Mouse (Mus musculus) G1E-ER4 (cell line): ENCODE measurements around the gene Lfng. TPM values are rescaled to one million over a fixed set of nuclear protein-coding genes. Genes with fewer than 3 reads are reported as not detected.

ENCODE experiments used
- GATA1 ChIP-seq: IDR thresholded peaks from one replicate; pipeline ENCODE4 v1.8.0; 2012; ENCODE audit warnings: low read length, inconsistent platforms
- polyA plus RNA-seq: library from polyadenylated mRNA; stranded (reverse); fragments of >175 nt; gene quantifications from 2 replicates; pipeline ENCODE4 v1.2.3, GENCODE M21; 2012

Lfng gene
- polyA plus RNA-seq, 1 experiment: 1.1 TPM

DNA sequence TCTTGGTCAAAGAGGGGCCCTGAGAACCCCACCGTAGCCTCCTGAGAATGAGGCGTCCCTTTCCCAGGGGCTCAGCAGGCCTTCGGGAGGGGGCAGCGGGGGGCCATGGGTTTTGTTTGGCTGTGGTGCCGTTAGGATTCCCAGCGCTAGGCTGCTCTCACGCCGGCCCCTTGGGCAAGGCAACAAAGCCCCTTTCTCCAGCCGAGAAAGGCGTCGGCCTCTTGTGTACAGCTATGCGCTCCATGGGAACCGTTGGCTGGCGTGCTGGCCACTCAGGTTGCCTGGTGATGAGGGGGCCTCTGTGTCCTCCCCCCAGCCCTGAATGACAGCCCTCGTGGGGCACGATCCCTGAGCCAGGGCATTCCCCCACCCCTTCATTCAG is 1.5 kb downstream of the Lfng start:
- no peak for TF ChIP-seq GATA1

DNA sequence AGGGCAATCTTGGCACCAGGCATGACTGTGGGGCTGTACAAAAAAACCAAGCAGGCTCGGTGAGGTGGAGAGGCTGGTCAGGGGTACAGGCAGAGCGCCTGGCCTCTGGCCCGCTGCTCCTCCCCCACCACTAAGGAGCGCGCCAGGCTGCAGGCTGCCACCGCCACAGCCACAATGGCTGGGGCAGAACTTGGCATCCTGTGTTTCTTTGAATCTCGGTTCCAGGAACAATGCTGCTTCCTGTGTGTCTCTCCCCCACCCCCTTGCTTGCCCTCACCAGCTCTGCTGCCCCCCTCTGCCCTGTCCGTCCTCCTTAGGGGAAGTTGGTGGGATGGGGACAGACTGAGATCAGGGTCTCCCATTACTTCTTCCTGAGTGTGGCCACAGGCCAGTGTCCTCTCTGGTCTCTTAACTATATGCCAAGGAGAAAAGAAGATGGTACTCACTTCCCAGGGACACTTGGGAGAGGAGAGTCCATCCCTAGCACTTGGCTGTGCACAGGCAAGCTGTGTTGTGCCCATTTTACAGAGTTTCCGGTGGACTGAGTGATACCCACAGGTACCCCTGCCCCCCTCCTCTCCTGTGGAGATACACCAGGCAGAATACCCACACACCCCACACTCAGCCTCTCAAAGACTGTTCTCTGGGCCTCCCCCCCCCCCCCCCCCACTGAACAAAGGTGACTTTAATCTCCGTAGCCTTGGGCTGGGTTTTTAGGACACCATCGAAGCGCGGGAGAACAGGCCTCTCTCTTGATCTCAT is 2.6 kb downstream of the Lfng start:
- no peak for TF ChIP-seq GATA1

DNA sequence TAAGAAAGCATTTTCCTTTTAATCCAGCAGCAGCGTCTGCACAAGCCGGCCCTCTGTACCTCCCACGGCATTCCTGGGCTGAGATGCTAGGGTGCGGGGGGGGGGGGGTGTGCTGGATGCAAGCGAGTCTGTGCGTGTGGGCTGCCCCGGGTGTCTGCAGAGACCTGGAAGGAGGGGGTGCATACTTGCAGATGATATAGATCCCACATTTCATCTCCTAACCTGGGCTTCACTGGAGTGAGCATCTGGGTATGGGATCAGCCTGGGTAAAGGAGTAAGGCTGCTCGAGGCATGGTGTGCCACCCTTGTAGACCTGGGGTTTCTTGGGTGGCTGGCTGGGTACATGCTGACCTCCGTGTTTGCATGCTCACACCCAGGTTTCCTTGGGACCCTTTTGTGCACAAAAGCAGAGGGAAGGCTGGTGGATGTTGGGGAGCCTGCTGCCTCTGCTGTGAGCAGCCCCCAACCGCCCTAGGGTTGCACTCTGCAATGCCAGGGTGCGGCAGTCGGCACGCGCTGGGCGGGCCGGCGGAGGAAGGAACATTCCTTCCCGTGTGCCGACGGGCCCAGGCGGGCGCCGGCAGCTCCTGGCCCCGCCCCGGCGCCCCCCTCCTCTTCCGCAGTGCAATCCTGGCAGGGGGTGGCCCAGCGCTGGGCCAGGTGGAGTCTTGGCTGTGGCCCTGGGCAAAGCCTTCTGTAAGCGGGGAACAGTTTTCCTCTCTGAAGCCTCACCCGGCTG is 3.3 kb downstream of the Lfng start:
- TF ChIP-seq GATA1: no peak

DNA sequence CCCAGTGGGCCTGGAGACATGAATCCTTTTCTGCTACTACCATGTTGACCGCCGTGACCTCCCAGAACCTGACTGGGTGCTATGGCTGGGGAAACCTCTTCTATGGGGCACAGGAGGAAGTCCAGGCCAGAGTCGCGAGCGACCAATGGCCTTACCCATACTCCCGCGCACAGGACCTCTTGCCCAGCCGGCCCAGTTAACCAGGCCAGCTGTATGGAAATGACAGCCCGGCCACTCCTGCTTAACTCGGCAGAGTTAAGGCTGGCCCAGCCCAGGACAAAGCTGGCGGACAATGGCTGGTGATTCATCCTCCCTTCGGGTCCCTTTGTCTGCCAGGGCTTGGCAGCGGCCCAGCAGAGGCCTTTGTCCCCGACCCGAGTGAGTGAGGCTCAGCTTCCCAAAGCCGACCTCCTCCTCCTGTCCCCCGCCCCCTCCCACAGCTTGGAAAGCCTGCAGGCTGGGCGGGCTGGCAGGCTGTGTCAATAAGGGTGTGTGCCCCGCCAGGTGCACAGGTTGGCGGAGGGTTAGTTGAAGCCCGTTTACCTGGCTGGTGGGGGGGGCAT is 4.0 kb downstream of the Lfng start:
- TF ChIP-seq GATA1: no peak

DNA sequence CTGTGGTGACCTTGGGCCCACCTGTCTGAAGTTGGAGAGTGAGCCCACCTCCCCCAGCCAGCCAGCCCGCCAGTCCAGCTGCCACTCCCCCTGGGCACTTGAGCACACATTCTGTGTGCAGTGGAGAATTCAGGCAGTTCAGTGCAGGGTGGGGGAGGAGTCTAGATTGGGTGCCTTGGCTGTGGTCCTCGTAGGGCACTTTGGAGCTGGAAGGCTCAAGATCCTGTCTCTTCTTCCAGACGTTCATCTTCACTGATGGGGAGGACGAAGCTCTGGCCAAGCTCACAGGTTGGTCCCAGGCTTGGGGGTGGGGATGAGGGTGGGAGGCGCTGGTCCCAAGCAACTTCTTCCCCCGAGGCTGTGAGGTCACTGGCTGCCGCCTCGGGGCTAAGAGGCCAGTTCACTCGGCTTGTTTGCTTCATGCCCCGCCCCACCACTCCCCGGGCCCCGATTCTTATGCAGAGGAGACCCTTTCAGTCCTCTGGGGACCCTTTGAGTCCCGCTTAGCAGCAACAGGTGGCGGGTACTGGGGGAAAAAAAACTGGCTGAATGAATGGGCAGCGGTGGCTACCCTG is 4.6 kb downstream of the Lfng start:
- no peak for TF ChIP-seq GATA1

DNA sequence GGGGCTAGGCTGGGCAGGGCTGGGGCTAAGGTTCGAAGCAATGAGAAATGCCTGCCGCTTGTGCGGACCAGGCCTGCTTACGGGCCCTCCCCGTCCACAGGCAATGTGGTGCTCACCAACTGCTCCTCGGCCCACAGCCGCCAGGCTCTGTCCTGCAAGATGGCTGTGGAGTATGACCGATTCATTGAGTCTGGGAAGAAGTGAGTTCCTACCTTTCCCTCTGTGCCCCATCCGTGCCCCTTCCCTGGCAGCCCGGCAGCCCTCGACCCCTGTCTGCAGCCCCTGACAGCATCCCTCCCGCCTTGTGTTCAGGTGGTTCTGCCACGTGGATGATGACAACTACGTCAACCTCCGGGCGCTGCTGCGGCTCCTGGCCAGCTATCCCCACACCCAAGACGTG is 5.1 kb downstream of the Lfng start:
- TF ChIP-seq GATA1: no peak

DNA sequence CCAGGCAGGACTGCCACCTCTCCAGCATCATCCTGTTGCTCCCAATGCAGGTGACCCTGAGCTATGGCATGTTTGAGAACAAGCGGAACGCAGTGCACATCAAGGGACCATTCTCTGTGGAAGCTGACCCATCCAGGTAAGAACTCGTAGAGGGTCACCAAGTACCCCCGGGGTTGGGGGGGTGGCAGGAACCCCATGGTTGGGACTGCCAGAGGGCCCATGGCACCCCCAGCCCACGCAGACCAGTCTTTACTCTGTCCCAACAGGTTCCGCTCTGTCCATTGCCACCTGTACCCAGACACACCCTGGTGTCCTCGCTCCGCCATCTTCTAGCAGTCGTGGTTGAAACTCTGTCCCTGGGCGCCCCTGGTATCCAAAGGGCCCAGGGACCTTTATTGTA is 7.0 kb downstream of the Lfng start:
- TF ChIP-seq GATA1: no peak

DNA sequence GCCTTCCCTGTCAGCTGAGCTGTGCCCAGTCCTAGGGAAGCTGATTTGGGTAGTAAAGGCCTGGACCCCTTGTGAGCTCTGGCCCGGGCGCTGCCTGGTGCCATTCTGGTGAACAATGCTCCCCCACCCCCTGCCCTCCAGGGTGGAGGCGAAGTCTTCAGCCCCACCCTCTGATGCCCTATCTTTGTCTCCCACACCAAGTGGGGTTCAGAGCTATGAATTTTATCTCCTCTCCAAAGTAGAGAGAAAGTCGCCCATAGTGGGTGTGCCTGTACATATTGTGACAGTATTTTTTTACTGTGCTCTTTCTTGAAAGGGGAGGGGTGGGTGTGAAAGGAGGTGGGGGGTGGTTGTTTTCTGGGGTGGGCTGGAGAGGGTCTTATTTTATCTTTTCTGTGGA is 7.7 kb downstream of the Lfng start:
- TF ChIP-seq GATA1: no peak

DNA sequence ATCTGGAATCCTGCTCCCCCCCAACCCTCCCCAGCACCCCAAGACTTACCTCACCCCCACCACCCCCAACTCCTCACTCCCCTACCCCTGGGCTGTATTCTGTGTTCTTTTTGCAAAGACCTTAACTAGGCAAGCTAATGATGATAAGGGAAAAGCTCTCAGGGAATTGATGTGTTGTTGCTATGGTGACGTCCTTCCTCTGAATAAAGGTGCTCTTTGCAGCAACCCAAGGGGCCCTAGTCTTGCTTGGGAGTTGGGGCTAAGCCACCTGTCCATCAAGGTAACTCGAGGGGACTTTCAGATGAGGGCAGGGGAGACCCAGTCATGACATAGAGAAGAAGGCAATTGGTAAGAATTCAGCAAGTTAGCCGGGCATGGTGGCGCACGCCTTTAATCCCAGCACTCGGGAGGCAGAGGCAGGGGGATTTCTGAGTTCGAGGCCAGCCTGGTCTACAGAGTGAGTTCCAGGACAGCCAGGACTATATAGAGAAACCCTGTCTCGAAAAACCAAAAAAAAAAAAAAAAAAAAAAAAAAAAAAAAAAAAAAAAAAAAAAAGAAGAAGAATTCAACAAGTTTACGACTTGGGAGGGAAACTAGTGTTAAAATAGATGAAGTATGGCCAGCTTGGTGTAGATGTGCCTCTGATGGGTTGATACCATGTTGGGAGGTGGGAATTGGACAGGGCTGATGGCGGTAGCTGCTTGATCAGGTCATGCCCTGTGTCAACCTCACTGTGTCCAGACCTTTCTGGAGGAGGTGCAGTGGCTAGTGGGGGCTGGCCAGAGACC is 8.4 kb downstream of the Lfng start:
- no peak for TF ChIP-seq GATA1

DNA sequence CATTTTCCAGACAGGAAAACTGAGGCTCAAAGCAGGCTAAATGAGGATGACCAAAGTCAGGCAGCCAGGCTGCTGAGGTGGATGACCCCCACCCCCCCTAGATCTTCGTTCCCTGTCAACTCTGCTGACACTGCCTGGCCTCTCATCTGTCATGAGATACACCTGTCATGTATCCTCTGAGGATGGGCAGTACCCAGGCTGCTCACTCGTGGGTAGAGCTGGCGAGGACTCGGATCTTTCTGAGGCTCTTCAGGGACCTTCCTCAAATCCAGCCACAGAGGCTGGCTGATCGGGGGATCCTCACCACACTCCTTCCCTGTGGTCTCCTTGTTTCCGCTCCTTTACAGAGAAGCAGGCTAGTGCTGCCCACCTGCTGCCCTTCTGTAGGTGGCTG is 9.0 kb downstream of the Lfng start:
- no peak for TF ChIP-seq GATA1

DNA sequence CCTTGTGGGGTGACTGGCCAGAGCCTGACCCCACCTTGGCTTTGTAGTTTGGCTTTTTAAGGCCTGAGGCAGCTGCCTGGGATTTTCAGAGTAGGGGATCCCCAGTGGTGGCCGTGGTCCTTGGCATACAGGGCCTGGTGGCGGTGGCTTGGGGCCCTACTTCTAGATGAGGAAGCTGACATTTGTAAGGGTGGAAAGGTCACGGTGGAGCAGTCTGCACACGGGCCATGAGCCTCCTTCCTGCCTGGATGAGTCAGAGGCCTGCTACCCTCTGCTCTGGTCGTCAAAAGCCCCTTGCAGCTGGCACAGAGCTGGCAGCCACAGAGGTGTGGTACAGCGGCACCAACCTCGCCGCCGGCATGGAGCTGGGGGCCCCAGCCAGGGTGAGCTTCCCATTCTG is 9.6 kb downstream of the Lfng start:
- TF ChIP-seq GATA1: no peak

DNA sequence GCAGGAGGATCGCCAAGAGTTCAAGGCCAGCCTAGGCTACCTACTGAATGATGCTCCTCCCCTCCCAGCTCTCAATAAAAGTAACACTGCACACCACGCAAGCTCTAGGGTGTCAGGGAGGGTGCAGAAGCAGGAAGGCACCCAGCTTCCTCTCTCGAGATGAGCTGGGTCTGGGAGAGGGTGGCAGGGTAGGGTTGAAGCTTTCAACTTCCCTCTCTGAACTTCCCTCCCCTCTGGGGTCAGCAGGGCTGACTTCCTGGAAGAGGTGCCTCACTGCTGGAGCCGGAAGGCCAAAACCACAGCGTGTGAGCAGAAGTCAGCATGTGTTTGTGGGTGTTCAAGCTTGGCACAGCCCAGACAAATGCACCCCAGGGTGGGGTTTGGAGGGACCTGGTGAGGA is 10.6 kb downstream of the Lfng start:
- no peak for TF ChIP-seq GATA1

DNA sequence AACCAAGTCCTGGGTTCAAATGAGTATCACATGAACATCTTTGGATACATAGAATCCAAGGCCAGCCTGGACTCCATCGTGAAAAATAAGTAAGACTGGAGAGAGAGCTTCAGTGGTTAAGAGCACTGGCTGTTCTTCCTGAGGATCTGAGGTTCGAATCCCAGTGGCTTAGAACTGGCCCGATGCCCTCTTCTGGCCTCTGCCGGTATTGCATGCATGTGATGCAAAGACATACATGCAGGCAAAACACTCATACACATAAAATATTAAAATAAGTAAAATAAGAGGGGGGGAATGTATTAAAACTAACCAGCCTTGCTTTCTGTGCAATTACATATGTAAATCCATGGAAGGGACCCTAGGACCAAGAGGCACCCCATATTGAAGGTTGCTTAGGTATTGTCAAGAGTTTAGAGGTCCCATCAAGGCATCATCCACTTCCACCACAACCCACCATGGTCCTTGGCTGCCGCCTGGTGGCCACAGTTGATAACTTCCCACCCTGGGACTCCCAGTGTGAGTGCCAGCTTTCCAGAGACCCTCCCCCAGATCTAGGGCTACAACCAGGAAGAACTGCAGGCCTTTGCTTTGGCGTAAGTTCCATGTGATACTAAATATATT is 12.1 kb downstream of the Lfng start:
- TF ChIP-seq GATA1: no peak

DNA sequence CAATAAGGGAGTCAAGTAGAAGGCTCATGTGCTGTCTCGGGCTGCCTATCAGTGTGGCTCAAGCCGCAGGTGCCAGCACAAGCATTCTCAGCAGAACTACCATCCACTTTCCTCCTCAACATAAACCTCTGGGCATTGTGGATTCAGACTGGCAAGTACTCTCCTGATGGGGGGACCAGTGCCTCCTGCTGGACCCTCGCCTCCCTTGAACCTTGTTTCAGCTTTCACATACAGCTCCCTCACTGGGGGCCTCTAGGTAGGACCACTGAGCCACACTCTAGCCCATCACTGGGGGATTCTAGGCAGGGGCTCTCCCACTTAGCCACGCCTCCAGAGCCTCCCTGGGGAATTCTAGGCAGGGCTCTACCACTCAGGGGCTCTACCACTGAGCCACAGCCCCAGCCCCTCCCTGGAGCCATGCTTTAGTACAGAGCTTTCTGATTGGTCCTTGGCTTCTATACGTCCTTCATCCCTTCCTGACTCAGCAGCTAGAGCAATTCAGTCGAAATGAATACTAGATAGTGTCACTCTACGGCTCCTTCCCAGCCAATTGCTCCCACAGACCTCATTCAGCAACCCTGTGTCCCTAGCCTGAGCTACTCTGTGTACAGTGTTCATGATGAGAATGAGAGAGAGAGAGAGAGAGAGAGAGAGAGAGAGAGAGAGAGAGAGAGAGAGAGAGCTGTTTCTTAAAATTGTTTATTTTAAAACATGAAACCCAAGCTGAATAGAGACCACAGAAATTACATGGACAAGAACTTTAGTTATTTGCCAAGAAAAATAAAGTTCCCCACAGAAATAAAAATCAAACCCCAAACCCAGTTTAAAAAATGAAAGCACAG is 13.0 kb downstream of the Lfng start:
- TF ChIP-seq GATA1: no peak
